Mouse (Mus musculus): ENCODE measurements around the gene Ube2g1.

- TF ChIP-seq CTCF (IDR thresholded peaks at IDR 0.05) (no peak), EP300 (IDR thresholded peaks at IDR 0.05) (no peak)
Observed at GRCm38 (mm10) chr11:72650347-72650746, 43.3 kb downstream of the Ube2g1 start.
